Mouse (Mus musculus): ENCODE measurements at regions not wholly inside any gene's neighbourhood (a gene's known extent, or its start where the extent isn't known, plus 50 kb on each side); places are given as distances from the start of the nearest gene placed in this dataset.

DNA sequence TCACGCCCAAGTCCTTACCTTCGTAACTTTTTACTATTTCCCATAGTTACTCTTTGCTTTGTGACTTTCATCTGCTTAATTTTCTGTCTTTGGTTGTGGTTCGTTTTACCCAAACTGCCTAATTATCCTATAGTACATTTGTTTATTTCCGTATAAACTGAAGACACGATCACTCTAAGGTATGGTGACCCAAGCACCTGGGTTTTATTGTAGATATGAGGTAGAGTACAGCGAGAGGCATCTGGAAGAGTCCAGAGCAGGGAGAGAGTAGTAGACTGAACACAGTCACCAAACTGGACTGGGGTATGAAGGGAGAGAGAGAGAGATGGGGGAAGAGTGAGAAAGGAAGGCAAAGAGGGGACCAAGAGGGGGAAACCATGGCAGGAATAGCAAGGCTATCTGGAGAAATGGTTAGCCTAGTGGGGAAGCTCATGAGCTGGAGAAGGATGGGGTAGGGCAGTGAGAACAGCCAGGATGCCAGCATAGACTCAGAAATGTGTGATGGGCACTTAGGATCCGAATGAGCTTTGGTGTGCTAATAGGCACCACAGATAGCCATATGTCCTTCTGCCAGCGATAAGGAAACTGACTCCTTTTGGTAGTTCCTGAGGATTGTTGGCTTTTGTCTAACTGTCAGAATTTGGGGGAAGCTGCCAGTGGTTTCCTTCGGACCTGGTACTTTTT lies 197.9 kb upstream of the Hs6st1 start:
- no peak for TF ChIP-seq CTCF (IDR thresholded peaks at IDR 0.05; ENCODE audit: insufficient read depth, low read depth, low read length)
- TF ChIP-seq POLR2A (IDR thresholded peaks at IDR 0.05; ENCODE audit: insufficient read depth, low read depth, low read length) = no peak

All from olfactory bulb, adult 2 months (tissue).